In genomic region chr7:112955103-112955827, GRCm38 (mm10) we compare ENCODE assay signal across 8 mouse cellular contexts. TPM values are rescaled to one million over a fixed set of nuclear protein-coding genes. Genes with fewer than 3 reads are reported as not detected.
DNase-seq lines count a peak whose midpoint lies in the region; ATAC-seq and TF ChIP-seq lines count a peak whose summit lies in the region.

No protein-coding gene starts in this region.

- no peaks in the 10 kb centered on the region for H3K36me3 ChIP-seq in forebrain, embryonic 14.5 days (ENCODE audit: control insufficient read depth, insufficient read depth, low read length)
- no peaks in the 10 kb centered on the region for H3K36me3 ChIP-seq in hindbrain, embryonic 12.5 days
- no peaks in the 10 kb centered on the region for H3K36me3 ChIP-seq in limb, embryonic 15.5 days
- H3K36me3 ChIP-seq in midbrain, embryonic 14.5 days (ENCODE audit: control insufficient read depth, insufficient read depth, low read length) = no peaks in the 10 kb centered on the region
- H3K36me3 ChIP-seq in thymus, adult 2 months (ENCODE audit: control insufficient read depth, insufficient read depth, low read length) = no peaks in the 10 kb centered on the region

- ATAC-seq in forebrain, embryonic 14.5 days = peak; percentile 40; the same call in 1 of the 2 replicates
- 0 out of 2 replicates have a peak, but pooled peaks have one; percentile 52 for ATAC-seq in hindbrain, embryonic 12.5 days (ENCODE audit: low FRiP score)
- no peak for ATAC-seq in limb, embryonic 15.5 days (ENCODE audit: insufficient number of reproducible peaks, low FRiP score, low TSS enrichment, low read depth)
- no peak for ATAC-seq in midbrain, embryonic 14.5 days (ENCODE audit: low FRiP score, low TSS enrichment)

- peak overlapping the region; percentile 84 for H3K4me2 ChIP-seq in forebrain, embryonic 14.5 days (ENCODE audit: low read length)
- H3K4me2 ChIP-seq in hindbrain, embryonic 12.5 days (replicated peaks) = peak overlapping the region; percentile 80
- peak overlapping the region; percentile 94 for H3K4me2 ChIP-seq in limb, embryonic 15.5 days
- peak overlapping the region; percentile 71 for H3K4me2 ChIP-seq in midbrain, embryonic 14.5 days (ENCODE audit: low read length)

- peaks cover 45% of the 10 kb centered on the region for H3K27me3 ChIP-seq in forebrain, embryonic 14.5 days (replicated peaks; ENCODE audit: control insufficient read depth, insufficient read depth, low read length)
- peaks cover 50% of the 10 kb centered on the region for H3K27me3 ChIP-seq in hindbrain, embryonic 12.5 days
- H3K27me3 ChIP-seq in limb, embryonic 15.5 days = peaks cover 38% of the 10 kb centered on the region
- H3K27me3 ChIP-seq in midbrain, embryonic 14.5 days (ENCODE audit: control insufficient read depth, insufficient read depth, low read length) = peaks cover 40% of the 10 kb centered on the region
- H3K27me3 ChIP-seq in thymus, adult 2 months (ENCODE audit: control insufficient read depth, insufficient read depth, low read length) = peaks cover 11% of the 10 kb centered on the region; the same call in 1 of the 2 replicates

- DNase-seq in R1 (ENCODE audit: low read depth, low spot score) = peak; percentile 57
- DNase-seq in cerebellum, adult 11 months = peak; percentile 14
- peak; percentile 48 for DNase-seq in forebrain, embryonic 14.5 days (ENCODE audit: low spot score)
- DNase-seq in midbrain, embryonic 14.5 days = peak; percentile 51
- DNase-seq in thymus, adult 2 months = no peak
- DNase-seq in layer of hippocampus, adult 8-10 months (ENCODE audit: low spot score in 2 of 2) = no peak

- no peak for TF ChIP-seq POLR2A in thymus, adult 2 months (IDR thresholded peaks at IDR 0.05; ENCODE audit: control insufficient read depth, extremely low read depth, insufficient read depth, low read length, poor library complexity)

- WGBS in forebrain, embryonic 14.5 days = 4% methylated on average over 40 of the region's 40 CpGs
- 4% methylated on average over 40 of the region's 40 CpGs for WGBS in hindbrain, embryonic 12.5 days
- WGBS in limb, embryonic 15.5 days = 5% methylated on average over 40 of the region's 40 CpGs
- 2% methylated on average over 40 of the region's 40 CpGs for WGBS in midbrain, embryonic 14.5 days
- WGBS in thymus, adult 2 months = 12% methylated on average over 40 of the region's 40 CpGs

- peaks cover 13% of the 10 kb centered on the region; the same call in 1 of the 2 replicates for H3K4me1 ChIP-seq in forebrain, embryonic 14.5 days (ENCODE audit: control insufficient read depth, insufficient read depth, low read length)
- peaks cover 23% of the 10 kb centered on the region for H3K4me1 ChIP-seq in hindbrain, embryonic 12.5 days
- H3K4me1 ChIP-seq in limb, embryonic 15.5 days = peaks cover 23% of the 10 kb centered on the region
- H3K4me1 ChIP-seq in midbrain, embryonic 14.5 days (ENCODE audit: control insufficient read depth, insufficient read depth, low read length) = peaks cover 13% of the 10 kb centered on the region; the same call in 1 of the 2 replicates
- H3K4me1 ChIP-seq in thymus, adult 2 months (replicated peaks; ENCODE audit: control insufficient read depth, insufficient read depth, low read length) = no peaks in the 10 kb centered on the region

- no peaks in the 10 kb centered on the region for H3K9me3 ChIP-seq in forebrain, embryonic 14.5 days (replicated peaks; ENCODE audit: control insufficient read depth, low read length)
- no peaks in the 10 kb centered on the region for H3K9me3 ChIP-seq in hindbrain, embryonic 12.5 days (replicated peaks)
- no peaks in the 10 kb centered on the region for H3K9me3 ChIP-seq in limb, embryonic 15.5 days
- no peaks in the 10 kb centered on the region for H3K9me3 ChIP-seq in midbrain, embryonic 14.5 days (ENCODE audit: control insufficient read depth, low read length)

- peak overlapping the region; percentile 46 for H3K4me3 ChIP-seq in forebrain, embryonic 14.5 days (ENCODE audit: low read depth, low read length)
- H3K4me3 ChIP-seq in hindbrain, embryonic 12.5 days = peak overlapping the region; percentile 47
- H3K4me3 ChIP-seq in limb, embryonic 15.5 days = peak overlapping the region; percentile 48
- H3K4me3 ChIP-seq in midbrain, embryonic 14.5 days (replicated peaks; ENCODE audit: low read depth, low read length) = peak overlapping the region; percentile 41
- no peak overlapping the region for H3K4me3 ChIP-seq in thymus, adult 2 months (ENCODE audit: control insufficient read depth, insufficient read depth, low read length)

- TF ChIP-seq CTCF in thymus, adult 2 months (IDR thresholded peaks at IDR 0.05; ENCODE audit: borderline replicate concordance, control insufficient read depth, extremely low read depth, insufficient read depth, low read length, poor library complexity) = no peak

- H3K27ac ChIP-seq in forebrain, embryonic 14.5 days (ENCODE audit: low read depth, low read length) = no peak overlapping the region
- no peak overlapping the region for H3K27ac ChIP-seq in hindbrain, embryonic 12.5 days
- H3K27ac ChIP-seq in limb, embryonic 15.5 days = no peak overlapping the region; the same call in 1 of the 2 replicates
- no peak overlapping the region for H3K27ac ChIP-seq in midbrain, embryonic 14.5 days (replicated peaks; ENCODE audit: low read depth, low read length)
- no peak overlapping the region for H3K27ac ChIP-seq in thymus, adult 2 months (ENCODE audit: control insufficient read depth, insufficient read depth, low read length)

- peak overlapping the region; percentile 50 for H3K9ac ChIP-seq in forebrain, embryonic 14.5 days (ENCODE audit: low read length)
- peak overlapping the region; percentile 32 for H3K9ac ChIP-seq in hindbrain, embryonic 12.5 days
- H3K9ac ChIP-seq in limb, embryonic 15.5 days = no peak overlapping the region
- peak overlapping the region; percentile 43; the same call in 1 of the 2 replicates for H3K9ac ChIP-seq in midbrain, embryonic 14.5 days (replicated peaks; ENCODE audit: low read length)

RNA-seq across cellular contexts. Expression of gene Rassf10, which starts 1.5 kb away (rescaled TPM):
- 1.4 and 1.5 TPM in 2 replicates for polyA plus RNA-seq in forebrain, embryonic 14.5 days (2014; fragmentation: Nextera tagmentation; extraction: Ambion mirVana)
- polyA plus RNA-seq in hindbrain, embryonic 12.5 days (2016; fragmentation: Nextera tagmentation; extraction: Ambion mirVana) = 2.2 and 2.5 TPM in 2 replicates
- 4.7 and 6.8 TPM in 2 replicates for polyA plus RNA-seq in limb, embryonic 15.5 days (2015; fragmentation: Nextera tagmentation; extraction: Ambion mirVana)
- polyA plus RNA-seq in midbrain, embryonic 14.5 days (2014; fragmentation: Nextera tagmentation; extraction: Ambion mirVana) = 2.7 and 2.8 TPM in 2 replicates
- 0.92 and 0.99 TPM in 2 replicates for polyA plus RNA-seq in thymus, adult 2 months (2012; rRNA removed)
- under 1 TPM; 0.47 to 0.86 (median 0.71) TPM for total RNA-seq in layer of hippocampus, adult 8-10 months (2022)

Comparison
In these comparisons a context has a peak if more than half of its experiments do, and no peak if none do; other contexts are left out.
1. DNase-seq: peak in R1 (single experiment), cerebellum, adult 11 months (single experiment), forebrain, embryonic 14.5 days (single experiment) and midbrain, embryonic 14.5 days (single experiment); none in thymus, adult 2 months (single experiment) and layer of hippocampus, adult 8-10 months (0 of 2).
2. ATAC-seq: peak in forebrain, embryonic 14.5 days (single experiment) and hindbrain, embryonic 12.5 days (single experiment); none in limb, embryonic 15.5 days (single experiment) and midbrain, embryonic 14.5 days (single experiment).
3. Peak in every context shown above with its lines, with median percentiles within 50 percentile points of each other: H3K4me2 ChIP-seq.